Mouse (Mus musculus): ENCODE data around the gene Ep400.

GRCm38 (mm10) chr5:110794363-110794762, 23.8 kb upstream of the Ep400 start:
- TF ChIP-seq POLR2A (IDR thresholded peaks at IDR 0.05; ENCODE audit: extremely low read depth, insufficient read depth, low read length) (no peak), CTCF (IDR thresholded peaks at IDR 0.05; ENCODE audit: low read depth, low read length) (no peak)

Measured in liver, adult 2 months (tissue).